Mouse (Mus musculus) monocyte, adult 5-6 weeks (primary cell): Measurements from ENCODE around the gene Fpgs. TPM values are rescaled to one million over a fixed set of nuclear protein-coding genes. Genes with fewer than 3 reads are reported as not detected.
A peak's percentile ranks its signal among the peaks of the same experiment; 100 is the strongest.

Experiments
- ATAC-seq: fragments of 153-309, 156-312 bp; replicated peaks from 2 replicates; pipeline ENCODE4 v1.8.0; 2017; ENCODE audit warnings: mild to moderate bottlenecking; ENCODE audit not compliant: low TSS enrichment, insufficient number of reproducible peaks, severe bottlenecking, poor library complexity, low FRiP score
- total RNA-seq: library from RNA; stranded (forward); fragments of 200-1000, 200-491, 200-594 nt; gene quantifications from 3 replicates; pipeline ENCODE4 v1.2.3, GENCODE M21; 2017

The Fpgs gene
- total RNA-seq = 6.4 to 12.8 TPM (median 8.0 TPM) in 3 replicates

DNA sequence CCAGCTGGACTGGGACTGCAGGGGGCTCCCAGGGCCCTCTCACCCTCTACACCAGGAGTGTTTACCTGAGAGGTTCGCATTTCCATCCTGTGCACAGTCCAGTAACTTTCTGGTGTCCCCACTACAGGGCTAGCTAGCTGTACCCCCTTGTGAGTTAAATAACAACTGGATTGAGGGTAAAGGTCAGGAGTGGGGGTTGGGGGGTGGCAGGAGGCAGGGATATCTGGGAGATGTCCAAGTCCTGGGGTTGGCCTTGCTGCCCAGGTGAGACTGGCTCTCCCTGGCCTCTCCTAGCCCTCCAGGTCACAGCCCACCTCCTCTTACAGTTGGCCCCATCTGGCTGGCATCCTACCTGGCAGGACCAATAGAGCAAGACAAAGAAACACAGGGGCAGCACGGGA lies at the start of gene Fpgs:
Fpgs (minus strand) TSS at position 125 of the 401 bp plus-strand sequence.
- ATAC-seq = no peak

- ATAC-seq = no peak
Measured at GRCm38 (mm10) chr2:32752181-32752580, 48.2 kb upstream of the Fpgs start.

GRCm38 (mm10) chr2:32751665-32752033 lies 47.7 kb upstream of the Fpgs start:
- no peak for ATAC-seq

- no peak for ATAC-seq
Measured at GRCm38 (mm10) chr2:32750887-32751664, 47.1 kb upstream of the Fpgs start.

GRCm38 (mm10) chr2:32750199-32750598 lies 46.3 kb upstream of the Fpgs start:
- ATAC-seq = no peak

- ATAC-seq = no peak
Measured at GRCm38 (mm10) chr2:32749082-32749481, 45.1 kb upstream of the Fpgs start.

GRCm38 (mm10) chr2:32744272-32744982 lies 40.5 kb upstream of the Fpgs start:
- ATAC-seq = no peak

- ATAC-seq = no peak
Measured at GRCm38 (mm10) chr2:32742173-32742531, 38.2 kb upstream of the Fpgs start.

DNA sequence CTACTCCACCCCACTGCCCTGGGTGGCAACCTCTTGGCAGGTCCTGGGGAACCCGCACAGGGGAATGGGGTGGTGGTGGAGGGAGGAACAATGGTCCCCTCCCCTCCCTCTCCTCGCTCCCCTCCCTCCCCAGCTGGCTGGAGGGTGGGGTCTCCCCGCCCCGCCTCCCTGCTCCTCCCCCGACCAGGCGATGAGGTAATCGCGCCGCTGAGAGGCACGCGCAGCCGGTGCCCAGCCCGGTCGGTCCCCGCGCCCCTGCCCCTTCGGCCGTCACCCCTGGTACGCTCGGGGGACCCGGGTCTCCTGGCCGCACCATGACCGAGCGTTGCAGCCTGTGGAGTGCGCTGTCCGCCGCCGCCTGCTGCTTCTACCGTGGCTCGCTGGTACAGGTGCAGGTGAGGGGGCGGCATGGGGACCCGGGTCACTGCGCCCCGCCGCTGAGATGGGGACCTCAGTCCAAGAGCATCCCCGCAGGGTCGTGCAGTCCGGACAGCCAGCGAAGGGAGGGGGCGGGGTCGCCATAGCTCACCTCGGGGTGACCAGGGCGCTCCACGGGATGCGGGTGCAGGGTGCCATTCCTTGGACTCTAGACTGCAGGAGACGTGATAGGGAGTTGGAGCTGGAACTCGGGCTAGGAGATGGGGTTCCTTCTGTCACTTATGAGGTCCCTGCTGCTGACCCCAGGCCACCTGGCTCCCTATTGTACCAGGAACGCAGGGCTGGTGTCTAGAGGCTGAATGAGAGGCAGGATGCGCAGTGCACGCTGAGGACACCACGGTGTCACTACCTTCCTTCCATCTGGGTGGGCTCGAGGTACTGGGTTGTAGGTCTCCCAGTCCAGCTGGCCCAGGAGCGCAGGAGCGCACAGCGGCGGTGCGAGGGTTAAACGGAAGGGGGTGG lies 37.6 kb upstream of the Fpgs start:
- no peak for ATAC-seq

DNA sequence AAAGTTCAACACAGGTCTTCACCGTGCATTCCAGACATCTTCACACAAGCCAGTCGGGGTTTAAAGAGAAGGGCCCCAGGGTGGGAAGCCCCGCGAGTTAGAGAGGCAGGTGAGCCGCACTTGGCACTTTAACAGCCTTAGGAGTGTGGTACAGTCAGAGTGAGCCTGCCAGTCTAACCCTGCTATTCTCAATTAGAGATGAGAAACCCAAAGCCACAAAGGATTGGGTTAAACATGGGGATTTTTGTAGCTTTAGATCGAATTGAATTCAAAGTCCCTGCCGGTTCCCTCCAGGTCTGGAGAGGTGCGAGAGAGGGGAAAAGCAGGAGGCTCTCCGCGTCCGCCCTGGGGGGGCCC lies 36.9 kb upstream of the Fpgs start, which contains the start of gene 6330409D20Rik:
6330409D20Rik (minus strand) TSS at position 101 of the 357 bp plus-strand sequence.
- ATAC-seq = no peak

- no peak for ATAC-seq
Measured at GRCm38 (mm10) chr2:32739311-32739710, 35.4 kb upstream of the Fpgs start.

- no peak for ATAC-seq
Measured at GRCm38 (mm10) chr2:32737008-32737407, 33.1 kb upstream of the Fpgs start.

DNA sequence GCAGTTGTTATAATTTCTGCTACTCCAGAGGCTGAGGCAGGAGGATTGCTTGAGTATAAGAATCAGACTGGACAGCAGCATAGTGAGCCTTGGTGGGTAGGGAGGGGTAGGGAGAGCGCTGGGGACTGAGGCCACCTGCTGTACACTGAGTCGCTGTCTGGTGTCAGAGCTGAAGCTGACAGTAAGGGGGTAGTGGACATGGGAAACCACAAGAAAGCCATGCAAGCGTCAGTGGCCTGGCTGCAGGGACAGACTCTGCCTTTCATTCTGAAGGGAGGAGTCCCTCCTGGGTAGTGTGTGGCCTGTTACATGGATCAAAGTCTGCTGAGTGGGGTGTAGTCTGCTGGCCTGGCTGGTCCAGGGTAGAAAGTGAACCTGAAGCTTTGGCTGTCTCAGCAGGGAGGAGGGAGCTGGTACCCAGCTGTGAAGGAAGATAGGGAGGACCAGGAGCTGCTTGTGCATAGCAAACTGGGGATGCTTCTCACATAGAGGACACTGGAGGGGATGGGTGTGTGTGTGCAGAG lies 32.4 kb upstream of the Fpgs start:
- ATAC-seq = peak; percentile 30; the same call in 1 of the 2 replicates

- no peak for ATAC-seq
Measured at GRCm38 (mm10) chr2:32734933-32735332, 31.0 kb upstream of the Fpgs start.

GRCm38 (mm10) chr2:32734480-32734879 lies 30.5 kb upstream of the Fpgs start:
- ATAC-seq = no peak

GRCm38 (mm10) chr2:32732695-32733094 lies 28.8 kb upstream of the Fpgs start:
- ATAC-seq = no peak

DNA sequence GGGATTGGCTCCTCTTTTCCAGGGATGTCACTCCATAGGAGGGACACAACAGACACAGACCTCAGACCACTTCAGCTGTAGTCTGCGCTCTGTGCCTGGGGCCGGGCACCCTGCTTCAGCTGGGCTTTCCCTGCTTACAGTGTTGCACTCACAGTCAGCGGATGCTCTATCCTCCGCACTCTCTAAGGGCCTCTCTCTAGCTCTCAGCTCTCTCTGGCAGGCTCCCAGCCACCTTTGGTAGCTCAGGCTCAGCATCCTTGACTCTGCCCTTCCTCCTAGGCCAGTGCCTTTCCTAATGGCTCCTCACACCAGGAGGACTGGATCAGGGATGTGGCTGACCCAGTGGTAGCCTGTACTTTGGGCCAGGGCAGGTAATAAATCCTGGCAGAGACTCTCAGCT lies 28.0 kb upstream of the Fpgs start:
- no peak for ATAC-seq

GRCm38 (mm10) chr2:32730854-32731253 lies 26.9 kb upstream of the Fpgs start:
- no peak for ATAC-seq

GRCm38 (mm10) chr2:32729547-32729946 lies 25.6 kb upstream of the Fpgs start:
- ATAC-seq = no peak
